Mouse (Mus musculus) neural tube, embryonic 12.5 days (tissue): ENCODE data around the gene Tpd52l1. TPM values are rescaled to one million over a fixed set of nuclear protein-coding genes. Genes with fewer than 3 reads are reported as not detected.

Experiments used
- ATAC-seq: fragments of 200-750 bp; cut with Nextera tagmentation; 2 replicates; pipeline ENCODE4 v1.8.0; 2017; ENCODE audit warnings: low read depth, mild to moderate bottlenecking, moderate TSS enrichment, moderate library complexity; ENCODE audit not compliant: low FRiP score
- H3K27ac ChIP-seq: fragments of 300-500 bp; sonication (generic); 2 replicates; pipeline ENCODE4 v1.5.1; 2016
- H3K27me3 ChIP-seq: fragments of 300-500 bp; sonication (generic); replicated peaks from 2 replicates; pipeline ENCODE4 v1.6.1; 2016; ENCODE audit warnings: mild to moderate bottlenecking
- H3K36me3 ChIP-seq: fragments of 300-500 bp; sonication (generic); 2 replicates; pipeline ENCODE4 v1.6.1; 2016; ENCODE audit warnings: mild to moderate bottlenecking
- H3K4me1 ChIP-seq: fragments of 300-500 bp; sonication (generic); 2 replicates; pipeline ENCODE4 v1.6.1; 2016
- H3K4me2 ChIP-seq: fragments of 300-500 bp; sonication (generic); replicated peaks from 2 replicates; pipeline ENCODE4 v1.6.1; 2016; ENCODE audit warnings: mild to moderate bottlenecking
- H3K4me3 ChIP-seq: fragments of 300-500 bp; sonication (generic); 2 replicates; pipeline ENCODE4 v1.5.1; 2016
- H3K9ac ChIP-seq: fragments of 300-500 bp; sonication (generic); 2 replicates; pipeline ENCODE4 v1.6.1; 2016; ENCODE audit warnings: mild to moderate bottlenecking
- H3K9me3 ChIP-seq: fragments of 300-500 bp; sonication (generic); 2 replicates; pipeline ENCODE4 v1.6.1; 2016; ENCODE audit warnings: mild to moderate bottlenecking
- WGBS: fragments of 180-500 bp; shearing (Covaris S2); methylation state at CpG from one replicate; pipeline ENCODE4 v1.1.7; 2016; 5-methylcytosine and 5-hydroxymethylcytosine counted together
- polyA plus RNA-seq: library from polyadenylated mRNA; unstranded; fragments of >200 nt; fragmentation: Nextera tagmentation; extraction: Ambion mirVana; gene quantifications from 2 replicates; pipeline ENCODE4 v1.2.1, GENCODE M21; 2016

Gene Tpd52l1
- polyA plus RNA-seq = 25.4 and 26.4 TPM in 2 replicates

- under 1% methylated on average over 58 of the region's 59 CpGs for WGBS
- no peak within 1 kb of the TSS for H3K27ac ChIP-seq
These were observed at the start of gene Tpd52l1 for GRCm38 (mm10) chr10:31445291-31446124. Tpd52l1 (minus strand) TSS chr10:31445958.

GRCm38 (mm10) chr10:31494296-31494695 lies 48.5 kb upstream of the Tpd52l1 start:
- no peak overlapping the region for H3K9ac ChIP-seq
- H3K4me1 ChIP-seq = no peaks in the 10 kb centered on the region
- 83% methylated on average over 1 of the region's 1 CpGs for WGBS
- no peak overlapping the region for H3K27ac ChIP-seq
- H3K4me2 ChIP-seq = no peak overlapping the region
- H3K27me3 ChIP-seq = no peaks in the 10 kb centered on the region
- ATAC-seq = no peak
- H3K36me3 ChIP-seq = peaks cover 3% of the 10 kb centered on the region; the same call in 1 of the 2 replicates
- H3K9me3 ChIP-seq = no peaks in the 10 kb centered on the region
- H3K4me3 ChIP-seq = no peak overlapping the region

More at GRCm38 (mm10) chr10:31445291-31446124, at the start of gene Tpd52l1:
- H3K4me2 ChIP-seq = peak within 1 kb of the TSS; percentile 85
- peak; percentile 99 for ATAC-seq
- H3K9me3 ChIP-seq = no peaks in the 10 kb centered on the region
- no peaks in the 10 kb centered on the region for H3K36me3 ChIP-seq
- no peaks in the 10 kb centered on the region for H3K27me3 ChIP-seq
- H3K9ac ChIP-seq = peak within 1 kb of the TSS; percentile 56
- peak within 1 kb of the TSS; percentile 63 for H3K4me3 ChIP-seq
- peaks cover 3% of the 10 kb centered on the region for H3K4me1 ChIP-seq

GRCm38 (mm10) chr10:31467043-31467898 lies 21.5 kb upstream of the Tpd52l1 start:
- Histone ChIP-seq H3K9me3 (no peaks in the 10 kb centered on the region), H3K4me3 (no peak overlapping the region), H3K27me3 (no peaks in the 10 kb centered on the region), H3K9ac (no peak overlapping the region), H3K4me1 (no peaks in the 10 kb centered on the region), H3K4me2 (no peak overlapping the region), H3K36me3 (no peaks in the 10 kb centered on the region), H3K27ac (no peak overlapping the region)
- no peak for ATAC-seq
- 71% methylated on average over 10 of the region's 10 CpGs for WGBS

- WGBS = 88% methylated on average over 6 of the region's 6 CpGs
These were observed 20.2 kb upstream of the Tpd52l1 start for GRCm38 (mm10) chr10:31465840-31466541.

GRCm38 (mm10) chr10:31465424-31465823 lies 19.7 kb upstream of the Tpd52l1 start:
- H3K27ac ChIP-seq = no peak overlapping the region
- H3K27me3 ChIP-seq = no peaks in the 10 kb centered on the region
- no peak overlapping the region for H3K9ac ChIP-seq
- H3K4me2 ChIP-seq = no peak overlapping the region
- no peaks in the 10 kb centered on the region for H3K4me1 ChIP-seq
- no peaks in the 10 kb centered on the region for H3K9me3 ChIP-seq
- H3K36me3 ChIP-seq = no peaks in the 10 kb centered on the region
- 84% methylated on average over 4 of the region's 4 CpGs for WGBS
- no peak overlapping the region for H3K4me3 ChIP-seq
- no peak for ATAC-seq

More at GRCm38 (mm10) chr10:31465840-31466541, 20.2 kb upstream of the Tpd52l1 start:
- no peak overlapping the region for H3K27ac ChIP-seq
- no peaks in the 10 kb centered on the region for H3K36me3 ChIP-seq
- H3K9me3 ChIP-seq = no peaks in the 10 kb centered on the region
- H3K4me1 ChIP-seq = no peaks in the 10 kb centered on the region
- H3K9ac ChIP-seq = no peak overlapping the region
- no peak overlapping the region for H3K4me2 ChIP-seq
- no peak for ATAC-seq
- H3K4me3 ChIP-seq = no peak overlapping the region
- H3K27me3 ChIP-seq = no peaks in the 10 kb centered on the region

GRCm38 (mm10) chr10:31463044-31463443 lies 17.3 kb upstream of the Tpd52l1 start:
- Histone ChIP-seq H3K4me2 (no peak overlapping the region), H3K27me3 (no peaks in the 10 kb centered on the region), H3K27ac (no peak overlapping the region), H3K36me3 (no peaks in the 10 kb centered on the region), H3K4me1 (no peaks in the 10 kb centered on the region), H3K9ac (no peak overlapping the region), H3K9me3 (no peaks in the 10 kb centered on the region), H3K4me3 (no peak overlapping the region)
- ATAC-seq = no peak
- WGBS = 95% methylated on average over 2 of the region's 2 CpGs

GRCm38 (mm10) chr10:31456806-31457205 lies 11.0 kb upstream of the Tpd52l1 start:
- H3K27me3 ChIP-seq = no peaks in the 10 kb centered on the region
- no peak for ATAC-seq
- no peaks in the 10 kb centered on the region for H3K36me3 ChIP-seq
- H3K4me3 ChIP-seq = no peak overlapping the region
- H3K9ac ChIP-seq = no peak overlapping the region
- WGBS = 62% methylated on average over 1 of the region's 1 CpGs
- H3K4me2 ChIP-seq = no peak overlapping the region
- H3K27ac ChIP-seq = no peak overlapping the region
- H3K4me1 ChIP-seq = no peaks in the 10 kb centered on the region
- H3K9me3 ChIP-seq = no peaks in the 10 kb centered on the region

- 67% methylated on average over 1 of the region's 1 CpGs for WGBS
- peaks cover 3% of the 10 kb centered on the region for H3K4me1 ChIP-seq
- no peak overlapping the region for H3K4me2 ChIP-seq
- H3K9me3 ChIP-seq = no peaks in the 10 kb centered on the region
- H3K36me3 ChIP-seq = no peaks in the 10 kb centered on the region
- no peak overlapping the region for H3K9ac ChIP-seq
- no peak for ATAC-seq
- no peak overlapping the region for H3K27ac ChIP-seq
- H3K4me3 ChIP-seq = no peak overlapping the region
- H3K27me3 ChIP-seq = no peaks in the 10 kb centered on the region
These were observed 1.3 kb upstream of the Tpd52l1 start for GRCm38 (mm10) chr10:31447083-31447482.

- ATAC-seq = no peak
- H3K36me3 ChIP-seq = no peaks in the 10 kb centered on the region
- H3K27ac ChIP-seq = no peak overlapping the region
- no peak overlapping the region for H3K9ac ChIP-seq
- no peak overlapping the region for H3K4me3 ChIP-seq
- no peaks in the 10 kb centered on the region for H3K27me3 ChIP-seq
- H3K9me3 ChIP-seq = no peaks in the 10 kb centered on the region
- H3K4me2 ChIP-seq = no peak overlapping the region
- H3K4me1 ChIP-seq = peaks cover 3% of the 10 kb centered on the region
- WGBS = 61% methylated on average over 7 of the region's 7 CpGs
These were observed 1.6 kb downstream of the Tpd52l1 start for GRCm38 (mm10) chr10:31444206-31444605.

- peaks cover 3% of the 10 kb centered on the region for H3K4me1 ChIP-seq
- ATAC-seq = no peak
These were observed 4.3 kb downstream of the Tpd52l1 start for GRCm38 (mm10) chr10:31441491-31441890.

GRCm38 (mm10) chr10:31436047-31436446 lies 9.7 kb downstream of the Tpd52l1 start:
- Histone ChIP-seq H3K27ac (no peak overlapping the region), H3K27me3 (no peaks in the 10 kb centered on the region), H3K4me1 (no peaks in the 10 kb centered on the region), H3K4me3 (no peak overlapping the region), H3K4me2 (no peak overlapping the region), H3K9me3 (no peaks in the 10 kb centered on the region), H3K9ac (no peak overlapping the region), H3K36me3 (no peaks in the 10 kb centered on the region)
- no peak for ATAC-seq
- 77% methylated on average over 4 of the region's 4 CpGs for WGBS

More at GRCm38 (mm10) chr10:31441491-31441890, 4.3 kb downstream of the Tpd52l1 start:
- H3K9ac ChIP-seq = no peak overlapping the region
- H3K9me3 ChIP-seq = no peaks in the 10 kb centered on the region
- no peaks in the 10 kb centered on the region for H3K27me3 ChIP-seq
- H3K27ac ChIP-seq = no peak overlapping the region
- H3K4me3 ChIP-seq = no peak overlapping the region
- no peaks in the 10 kb centered on the region for H3K36me3 ChIP-seq
- H3K4me2 ChIP-seq = no peak overlapping the region

- ATAC-seq = no peak
- Histone ChIP-seq H3K27me3 (no peaks in the 10 kb centered on the region), H3K27ac (no peak overlapping the region), H3K9ac (no peak overlapping the region), H3K9me3 (no peaks in the 10 kb centered on the region), H3K4me1 (no peaks in the 10 kb centered on the region), H3K4me3 (no peak overlapping the region), H3K4me2 (no peak overlapping the region), H3K36me3 (no peaks in the 10 kb centered on the region)
These were observed 27.8 kb downstream of the Tpd52l1 start for GRCm38 (mm10) chr10:31417956-31418355.
